Mouse (Mus musculus) hindbrain, embryonic 11.5 days (tissue): ENCODE data around the gene Med25. TPM values are rescaled to one million over a fixed set of nuclear protein-coding genes. Genes with fewer than 3 reads are reported as not detected.

Experiments used
- ATAC-seq: fragments of 200-750 bp; cut with Nextera tagmentation; 2 replicates; pipeline ENCODE4 v1.8.0; 2017; ENCODE audit warnings: mild to moderate bottlenecking, moderate TSS enrichment, moderate library complexity; ENCODE audit not compliant: low FRiP score
- DNase-seq: peaks from one replicate; pipeline ENCODE4 v3.0.0-alpha.2; 2015; ENCODE audit warnings: low spot score
- H3K27ac ChIP-seq: fragments of 300-500 bp; sonication (generic); 2 replicates; pipeline ENCODE4 v1.5.1; 2014; ENCODE audit warnings: mild to moderate bottlenecking, low read depth, low read length
- H3K27me3 ChIP-seq: fragments of 300-500 bp; sonication (generic); 2 replicates; pipeline ENCODE4 v1.6.1; 2014; ENCODE audit warnings: mild to moderate bottlenecking, low read length, moderate library complexity, mixed read lengths; ENCODE audit not compliant: control insufficient read depth, insufficient read depth
- H3K36me3 ChIP-seq: fragments of 300-500 bp; sonication (generic); 2 replicates; pipeline ENCODE4 v1.6.1; 2014; ENCODE audit warnings: mild to moderate bottlenecking, low read length, moderate library complexity, mixed read lengths; ENCODE audit not compliant: control insufficient read depth, insufficient read depth
- H3K4me1 ChIP-seq: fragments of 300-500 bp; sonication (generic); replicated peaks from 2 replicates; pipeline ENCODE4 v1.6.1; 2014; ENCODE audit warnings: low read length, mixed read lengths; ENCODE audit not compliant: control insufficient read depth, insufficient read depth
- H3K4me2 ChIP-seq: fragments of 300-500 bp; sonication (generic); replicated peaks from 2 replicates; pipeline ENCODE4 v1.6.1; 2014; ENCODE audit warnings: mild to moderate bottlenecking, low read depth, low read length
- H3K4me3 ChIP-seq: fragments of 300-500 bp; sonication (generic); 2 replicates; pipeline ENCODE4 v1.5.1; 2014; ENCODE audit warnings: low read depth, low read length
- H3K9ac ChIP-seq: fragments of 300-500 bp; sonication (generic); 2 replicates; pipeline ENCODE4 v1.6.1; 2014; ENCODE audit warnings: low read depth, low read length
- H3K9me3 ChIP-seq: fragments of 300-500 bp; sonication (generic); 2 replicates; pipeline ENCODE4 v1.6.1; 2016; ENCODE audit warnings: low read length; ENCODE audit not compliant: control insufficient read depth
- WGBS: fragments of 180-500 bp; shearing (Covaris S2); extraction: QIAGEN DNeasy Blood & Tissue Kit; methylation state at CpG from one replicate; pipeline ENCODE4 v1.1.7; 2014; 5-methylcytosine and 5-hydroxymethylcytosine counted together
- polyA plus RNA-seq: library from polyadenylated mRNA; unstranded; fragments of >200 nt; fragmentation: Nextera tagmentation; extraction: Ambion mirVana; gene quantifications from 2 replicates; pipeline ENCODE4 v1.2.1, GENCODE M21; 2014

The Med25 gene
- polyA plus RNA-seq, 1 experiment from 2014 or later = 76.2 TPM

DNA sequence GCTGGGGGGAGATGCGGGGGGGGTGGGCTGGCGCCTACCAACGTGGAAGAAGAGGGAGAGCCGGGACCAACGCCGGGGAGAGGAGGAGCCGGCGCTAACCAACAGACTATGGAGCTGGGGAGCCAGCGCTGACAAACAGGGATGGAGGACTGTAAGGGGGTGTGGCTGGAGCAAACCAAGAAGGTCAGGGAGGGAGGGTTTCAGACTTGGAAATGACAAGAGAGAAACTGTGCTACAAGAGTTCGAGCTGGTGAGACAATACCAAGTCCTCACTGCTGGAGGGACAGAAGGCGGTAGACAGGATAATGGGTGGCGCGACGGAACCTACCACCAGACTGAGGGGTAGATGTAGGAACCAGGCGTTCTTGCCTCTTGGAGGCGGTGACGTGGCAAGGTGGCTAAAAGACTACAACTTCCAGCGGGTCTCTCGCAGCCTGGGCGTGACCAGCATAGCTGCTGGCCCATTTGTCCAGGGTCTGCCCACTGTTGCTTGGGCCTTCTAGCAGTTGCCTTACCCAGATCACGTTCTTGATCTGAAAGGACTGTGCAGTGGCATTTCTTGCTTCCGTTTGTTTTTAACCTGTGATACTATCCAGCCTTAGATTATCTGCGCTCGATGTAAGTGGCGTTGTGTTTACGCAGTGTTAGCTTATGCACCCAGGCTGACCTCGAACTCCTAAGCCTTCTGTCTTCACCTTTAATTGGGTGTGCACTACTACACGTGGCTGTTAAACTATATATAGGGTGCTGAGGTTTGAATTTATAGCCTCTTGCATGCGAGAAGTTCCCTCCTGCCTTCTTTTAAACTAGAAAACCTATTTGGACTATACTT, 22.6 kb downstream of the Med25 start, which contains the start of gene Ptov1:
TSS of gene Ptov1 (minus strand) at position 92 of the 832 bp plus-strand sequence.
- ATAC-seq (peak; percentile 95), DNase-seq (peak; percentile 93)
- peak within 1 kb of the TSS; percentile 98 for H3K4me3 ChIP-seq
- H3K27me3 ChIP-seq = no peaks in the 10 kb centered on the region
- H3K9me3 ChIP-seq = no peaks in the 10 kb centered on the region
- peaks cover 12% of the 10 kb centered on the region for H3K4me1 ChIP-seq
- WGBS = 12% methylated on average over 29 of the region's 29 CpGs
- peak within 1 kb of the TSS; percentile 100 for H3K9ac ChIP-seq
- peak within 1 kb of the TSS; percentile 100 for H3K27ac ChIP-seq
- peak within 1 kb of the TSS; percentile 79 for H3K4me2 ChIP-seq
- 0 out of 2 replicates have a peak, but pooled peaks cover 4% of the 10 kb centered on the region for H3K36me3 ChIP-seq

DNA sequence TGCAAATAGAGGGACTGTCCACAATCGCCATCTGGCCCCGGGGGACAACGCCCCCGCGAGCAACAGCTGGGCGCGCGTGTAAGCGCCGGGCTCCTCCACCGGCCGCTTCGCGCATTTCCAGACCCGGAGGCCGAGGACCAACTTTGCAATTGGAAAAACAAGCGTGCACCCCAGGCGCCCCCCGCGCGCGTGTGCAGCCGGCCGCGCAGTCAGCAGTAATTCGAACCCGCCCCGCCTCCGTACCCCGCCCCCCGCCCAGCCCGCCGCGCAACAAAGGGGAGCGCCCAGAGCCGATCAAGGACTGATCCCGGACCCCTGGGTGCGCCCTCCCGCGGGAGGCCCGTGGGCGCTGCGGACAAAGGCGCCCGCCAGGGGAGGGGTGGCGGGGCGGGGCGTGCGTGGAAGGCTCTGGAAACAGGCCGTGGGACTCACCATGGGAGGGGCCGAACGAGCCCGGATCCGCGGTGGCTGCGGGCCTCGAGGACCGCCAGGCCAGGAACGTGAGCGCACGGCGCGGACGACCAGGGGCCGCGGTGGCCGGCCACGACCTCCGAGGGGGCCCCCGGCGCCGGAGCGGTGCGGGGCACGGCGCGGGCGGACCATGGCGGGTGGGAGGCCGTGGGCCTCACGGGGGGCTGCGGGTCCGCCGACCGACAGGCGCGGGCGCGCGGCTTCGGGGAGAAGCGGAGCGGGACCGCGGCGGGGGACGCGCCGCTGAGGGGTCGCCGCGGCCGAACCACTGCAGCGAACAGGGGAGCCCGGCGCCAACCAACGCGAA, 23.4 kb downstream of the Med25 start:
- under 1% methylated on average over 83 of the region's 108 CpGs for WGBS
- Histone ChIP-seq H3K36me3 (0 out of 2 replicates have a peak, but pooled peaks cover 7% of the 10 kb centered on the region), H3K9me3 (no peaks in the 10 kb centered on the region), H3K27ac (peak overlapping the region; percentile 100), H3K9ac (peak overlapping the region; percentile 100), H3K4me1 (peaks cover 12% of the 10 kb centered on the region), H3K4me2 (peak overlapping the region; percentile 79), H3K4me3 (peak overlapping the region; percentile 98), H3K27me3 (no peaks in the 10 kb centered on the region)
- DNase-seq (peak; percentile 70), ATAC-seq (peak; percentile 46)

DNA sequence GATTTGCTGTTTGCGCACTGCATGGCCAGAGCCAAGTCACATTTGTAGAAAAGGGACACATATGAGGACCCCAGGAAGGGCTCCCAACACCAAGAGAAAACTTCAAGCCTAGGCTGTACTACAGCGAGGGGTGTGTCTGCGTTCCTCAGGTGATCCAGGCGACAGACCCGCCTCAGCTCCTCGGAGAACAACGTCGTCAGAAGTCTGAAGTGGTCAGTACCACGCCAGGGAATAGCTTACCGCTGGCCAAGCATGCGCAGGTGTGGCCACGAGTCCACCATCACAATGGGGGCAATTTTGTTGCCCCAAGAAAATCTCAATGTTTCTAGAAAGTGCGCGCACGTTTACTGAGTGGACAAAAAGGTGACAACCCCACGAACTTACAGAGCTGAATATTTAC, 24.0 kb downstream of the Med25 start:
- peak overlapping the region; percentile 98 for H3K4me3 ChIP-seq
- H3K36me3 ChIP-seq = peaks cover 12% of the 10 kb centered on the region; the same call in 1 of the 2 replicates
- peaks cover 12% of the 10 kb centered on the region for H3K4me1 ChIP-seq
- H3K4me2 ChIP-seq = peak overlapping the region; percentile 79
- H3K27me3 ChIP-seq = no peaks in the 10 kb centered on the region
- ATAC-seq = no peak
- H3K27ac ChIP-seq = 0 out of 2 replicates have a peak overlapping the region, but pooled peaks have one; percentile 100
- DNase-seq = no peak
- H3K9me3 ChIP-seq = no peaks in the 10 kb centered on the region
- 8% methylated on average over 16 of the region's 16 CpGs for WGBS
- H3K9ac ChIP-seq = peak overlapping the region; percentile 100

DNA sequence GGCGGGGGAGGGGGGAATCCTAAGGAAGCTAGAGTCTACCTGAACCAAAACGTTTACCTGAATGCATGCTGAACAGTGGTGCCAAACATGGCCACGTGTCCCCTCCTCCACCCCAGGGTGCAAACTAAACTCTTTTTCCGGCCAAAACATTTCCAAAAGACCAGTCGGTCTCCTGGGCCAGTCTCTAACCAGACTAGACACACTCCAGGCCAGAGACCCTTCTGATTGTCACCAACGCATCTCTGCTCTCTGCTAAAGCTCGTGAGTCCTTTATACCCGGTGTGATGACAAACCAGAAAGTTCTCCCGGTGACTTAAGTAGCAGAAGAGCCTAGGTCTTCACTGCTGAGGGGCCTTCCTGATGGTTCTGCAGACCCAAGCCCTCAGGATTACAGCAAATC, 24.7 kb downstream of the Med25 start:
- peak overlapping the region; percentile 98 for H3K4me3 ChIP-seq
- DNase-seq (no peak), ATAC-seq (no peak)
- no peaks in the 10 kb centered on the region for H3K9me3 ChIP-seq
- H3K36me3 ChIP-seq = peaks cover 17% of the 10 kb centered on the region; the same call in 1 of the 2 replicates
- 52% methylated on average over 9 of the region's 9 CpGs for WGBS
- peaks cover 12% of the 10 kb centered on the region for H3K4me1 ChIP-seq
- peak overlapping the region; percentile 100 for H3K9ac ChIP-seq
- H3K27me3 ChIP-seq = no peaks in the 10 kb centered on the region
- no peak overlapping the region for H3K27ac ChIP-seq
- H3K4me2 ChIP-seq = peak overlapping the region; percentile 79

DNA sequence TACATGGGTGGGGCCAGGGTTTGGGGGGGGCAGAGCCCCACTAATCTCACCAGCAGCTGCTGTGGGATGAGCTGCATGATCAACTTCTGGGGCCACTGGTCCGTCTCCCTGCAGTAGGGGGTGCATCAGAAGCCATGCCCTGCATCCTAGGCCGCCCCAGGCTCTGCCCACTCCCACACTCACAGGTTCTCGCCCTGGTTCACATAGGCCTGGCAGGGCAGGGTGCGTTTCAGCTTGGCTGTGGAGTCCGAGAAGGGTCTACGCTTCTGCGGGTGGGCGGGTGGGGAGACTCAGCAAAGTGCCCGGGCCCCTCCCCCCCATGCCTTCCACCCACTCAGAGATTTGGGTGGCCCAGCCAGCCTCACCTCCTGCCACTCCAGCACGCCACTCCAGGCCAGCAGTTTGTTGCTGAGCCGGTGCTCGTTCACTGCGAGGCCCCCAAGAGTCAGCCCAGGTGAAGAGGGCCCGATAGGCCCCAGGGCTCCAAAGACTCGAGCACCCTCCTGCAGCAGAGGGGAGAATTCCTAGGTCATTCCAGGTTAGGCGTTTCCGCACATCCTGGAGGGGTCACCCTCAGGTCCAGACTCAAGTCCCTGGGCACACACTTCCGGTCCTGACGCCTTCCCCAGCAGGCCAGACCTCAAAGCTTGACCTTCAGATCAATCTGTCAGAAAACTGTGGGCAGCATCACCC, 25.4 kb downstream of the Med25 start:
- Histone ChIP-seq H3K27ac (no peak overlapping the region), H3K27me3 (no peaks in the 10 kb centered on the region), H3K4me1 (peaks cover 12% of the 10 kb centered on the region), H3K36me3 (peaks cover 17% of the 10 kb centered on the region; the same call in 1 of the 2 replicates), H3K4me3 (peak overlapping the region; percentile 98; the same call in 1 of the 2 replicates), H3K9me3 (no peaks in the 10 kb centered on the region), H3K9ac (peak overlapping the region; percentile 100), H3K4me2 (peak overlapping the region; percentile 79)
- DNase-seq (no peak), ATAC-seq (no peak)
- 81% methylated on average over 18 of the region's 19 CpGs for WGBS

DNA sequence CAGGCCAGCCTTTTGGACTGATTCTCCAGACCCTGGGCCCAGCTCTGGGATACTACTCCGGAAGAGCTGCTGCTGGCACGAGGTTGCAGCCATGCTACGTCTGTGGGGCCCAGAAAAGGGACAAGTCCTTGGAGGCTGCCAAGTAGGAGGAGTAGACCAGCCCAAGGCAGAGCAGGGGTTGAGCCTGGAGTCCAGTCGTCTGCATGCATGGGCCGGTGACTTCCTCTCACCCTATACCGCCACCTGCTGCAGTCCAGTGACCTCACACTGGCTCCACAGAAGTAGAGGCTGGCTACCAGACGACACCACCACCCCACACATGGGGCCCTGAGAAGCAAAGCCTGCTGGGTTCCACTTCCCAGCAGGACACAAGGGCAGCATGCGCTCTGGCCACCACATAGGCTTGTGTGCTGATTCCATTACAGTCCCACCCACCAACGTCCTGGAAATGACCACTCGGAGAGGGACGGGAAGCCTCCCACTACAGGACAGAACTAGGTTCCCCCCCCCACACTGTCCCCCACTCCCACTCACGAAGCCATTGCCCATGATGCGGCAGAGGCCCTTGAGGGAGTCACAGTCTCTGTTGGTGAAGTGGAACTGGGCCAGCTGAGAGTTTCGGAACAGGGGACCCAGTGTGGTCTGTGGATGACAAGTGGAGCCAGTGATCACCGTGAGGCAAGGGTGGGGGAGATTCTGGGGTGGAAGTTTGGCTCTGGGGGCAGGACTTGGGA, 26.1 kb downstream of the Med25 start:
- no peak overlapping the region for H3K27ac ChIP-seq
- ATAC-seq = no peak

DNA sequence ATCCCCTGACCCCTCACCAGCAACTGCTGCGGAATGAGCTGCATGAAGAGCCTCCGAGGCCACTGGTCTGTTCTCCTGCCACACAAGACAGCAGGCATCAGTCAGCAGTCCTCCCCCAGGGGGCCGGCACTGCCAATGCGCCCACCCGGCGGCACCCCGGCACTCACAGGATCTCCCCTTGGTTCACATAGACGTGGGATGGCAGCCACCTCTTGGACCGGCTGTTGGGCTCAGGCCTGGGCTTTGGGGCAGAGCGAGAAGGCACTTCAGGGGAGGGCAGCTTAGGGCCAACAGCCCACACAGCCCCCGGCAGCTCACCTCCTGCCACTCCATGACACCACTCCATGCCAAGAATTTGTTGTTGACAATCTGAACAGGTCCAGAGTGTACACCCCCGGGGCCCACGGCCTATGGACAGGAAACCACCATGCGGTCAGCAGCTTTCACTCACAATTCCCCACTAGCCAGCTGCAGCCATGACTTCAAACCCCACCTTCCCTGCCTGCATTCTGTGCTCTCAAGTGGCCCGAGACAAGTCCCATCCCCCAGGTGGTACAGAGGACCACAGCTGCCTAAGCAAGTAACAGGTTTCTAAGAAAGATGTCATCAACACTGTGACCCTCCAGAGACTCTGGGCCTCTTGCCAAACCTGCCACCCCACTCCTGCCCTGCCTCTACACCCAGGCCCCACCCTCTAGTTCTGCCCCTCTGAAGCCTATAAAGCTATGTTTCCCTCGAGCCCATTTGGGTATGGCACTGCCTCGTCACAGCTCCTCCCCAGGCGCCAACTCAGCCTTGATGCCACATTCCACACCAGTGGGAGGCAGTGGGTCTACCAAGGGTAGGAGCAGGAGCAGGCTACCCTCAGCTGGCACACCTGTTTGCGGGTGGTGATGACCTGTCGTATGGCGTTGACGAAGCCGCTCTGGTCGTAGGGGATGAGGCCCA, 27.6 kb downstream of the Med25 start:
- no peak overlapping the region for H3K4me3 ChIP-seq
- no peak overlapping the region for H3K4me2 ChIP-seq
- no peaks in the 10 kb centered on the region for H3K27me3 ChIP-seq
- 85% methylated on average over 24 of the region's 24 CpGs for WGBS
- no peaks in the 10 kb centered on the region for H3K9me3 ChIP-seq
- no peak overlapping the region for H3K9ac ChIP-seq
- H3K27ac ChIP-seq = no peak overlapping the region
- H3K4me1 ChIP-seq = peaks cover 12% of the 10 kb centered on the region
- ATAC-seq (no peak), DNase-seq (no peak)
- H3K36me3 ChIP-seq = peaks cover 17% of the 10 kb centered on the region; the same call in 1 of the 2 replicates

More for the DNA sequence above, 26.1 kb downstream of the Med25 start:
- WGBS = 70% methylated on average over 15 of the region's 15 CpGs
- Histone ChIP-seq H3K9ac (no peak overlapping the region), H3K9me3 (no peaks in the 10 kb centered on the region), H3K4me2 (no peak overlapping the region; the same call in 1 of the 2 replicates), H3K27me3 (no peaks in the 10 kb centered on the region), H3K4me1 (peaks cover 12% of the 10 kb centered on the region), H3K36me3 (peaks cover 17% of the 10 kb centered on the region; the same call in 1 of the 2 replicates), H3K4me3 (no peak overlapping the region)
- no peak for DNase-seq
